Comparison of ENCODE assay signal across 21 mouse cellular contexts in genomic region chr10:75338852-75339251, GRCm38 (mm10). TPM values are rescaled to one million over a fixed set of nuclear protein-coding genes. Genes with fewer than 3 reads are reported as not detected.
DNase-seq lines count a peak whose midpoint lies in the region; ATAC-seq lines count a peak whose summit lies in the region.
"Had no signal": no experiment of that assay in that cellular context is flagged by ENCODE, and none has a peak within 500 bp of the region (broad histone marks: within the 10 kb centered on the region; RNA-seq: fewer than 3 reads in every experiment).

No protein-coding gene starts in this region.

- ATAC-seq in common myeloid progenitor, adult 5-6 weeks (replicated peaks; ENCODE audit: low read depth, poor library complexity, severe bottlenecking): peak; percentile 83
- peak; percentile 64 for ATAC-seq in megakaryocyte, adult 5-6 weeks (ENCODE audit: poor library complexity, severe bottlenecking)
- ATAC-seq in monocyte, adult 5-6 weeks (replicated peaks; ENCODE audit: insufficient number of reproducible peaks, low FRiP score, low TSS enrichment, poor library complexity, severe bottlenecking): peak; percentile 45; the same call in 1 of the 2 replicates
- ATAC-seq: activated CD4-positive, CD25-positive, alpha-beta regulatory T cell, adult 4 months; forebrain, embryonic 15.5 days; intestine, postnatal 0 days had no signal

- peak; percentile 65 for DNase-seq in 416B (ENCODE audit: low read depth)
- no peak for DNase-seq in adrenal gland, postnatal 25 days
- DNase-seq in heart, postnatal 10 days: no peak
- no peak for DNase-seq in urinary bladder, postnatal 25 days (ENCODE audit: low spot score)
- DNase-seq in gastrocnemius, postnatal 14 days: no peak
- DNase-seq: adrenal gland, adult 8-10 months; adrenal gland, postnatal 36 days; B cell, adult 2 months; cerebellum, adult 11 months; cerebellum, adult 2 months; cerebellum, adult 9-11 months; cerebellum, postnatal 25 days; embryo, embryonic 11 days; gastrocnemius, postnatal 25 days; heart, postnatal 36 days had no signal

- intact Hi-C loops in heart, postnatal 10 days (cut with DNase I): no loop called here
- intact Hi-C loops in gastrocnemius, postnatal 14 days (cut with DNase I; ENCODE audit: low total_unique reads): no loop called here

RNA-seq across cellular contexts. Expression of gene Adora2a, which starts 22.2 kb away (rescaled TPM):
- 4.4 and 6.2 TPM in 2 replicates for total RNA-seq in common myeloid progenitor, adult 5-6 weeks (2017)
- total RNA-seq in megakaryocyte, adult 5-6 weeks (2015): 3.3 TPM in 2 replicates
- 2.6 and 3.0 TPM in 2 replicates for total RNA-seq in megakaryocyte, adult 5-6 weeks (2017)
- total RNA-seq in monocyte, adult 5-6 weeks (2017): 19.5 to 51.1 TPM (median 31.6 TPM) in 3 replicates
- 3.4 and 4.3 TPM in 2 replicates for total RNA-seq in adrenal gland, postnatal 25 days (2021)
- 10 to 100 TPM; 18.7 to 18.9 TPM for total RNA-seq in heart, postnatal 10 days (2021)
- total RNA-seq in gastrocnemius, postnatal 14 days (2021): 1 to 10 TPM; 2.7 to 2.9 TPM
